Mouse (Mus musculus) heart, embryonic 12.5 days (tissue): Measurements from ENCODE around the gene Gabrb1. TPM values are rescaled to one million over a fixed set of nuclear protein-coding genes. Genes with fewer than 3 reads are reported as not detected.
"Not testable (repeated sequence)": the region's sequence is repeated elsewhere in the genome, so short reads cannot be mapped to it uniquely, and the experiment has no call there.

Experiments
- ATAC-seq: fragments of 200-750 bp; cut with Nextera tagmentation; 2 replicates; pipeline ENCODE4 v1.8.0; 2017; ENCODE audit warnings: moderate TSS enrichment, moderate library complexity; ENCODE audit not compliant: insufficient number of reproducible peaks, low FRiP score
- H3K27ac ChIP-seq: fragments of 300-500 bp; sonication (generic); 2 replicates; pipeline ENCODE4 v1.5.1; 2016; ENCODE audit warnings: mild to moderate bottlenecking, moderate library complexity; ENCODE audit not compliant: poor library complexity, severe bottlenecking
- H3K27me3 ChIP-seq: fragments of 300-500 bp; sonication (generic); replicated peaks from 2 replicates; pipeline ENCODE4 v1.6.1; 2016; ENCODE audit warnings: mild to moderate bottlenecking, moderate library complexity
- H3K36me3 ChIP-seq: fragments of 300-500 bp; sonication (generic); 2 replicates; pipeline ENCODE4 v1.6.1; 2016; ENCODE audit warnings: mild to moderate bottlenecking, moderate library complexity
- H3K4me1 ChIP-seq: fragments of 300-500 bp; sonication (generic); replicated peaks from 2 replicates; pipeline ENCODE4 v1.6.1; 2016; ENCODE audit warnings: mild to moderate bottlenecking
- H3K4me2 ChIP-seq: fragments of 300-500 bp; sonication (generic); 2 replicates; pipeline ENCODE4 v1.6.1; 2016; ENCODE audit warnings: mild to moderate bottlenecking, moderate library complexity
- H3K4me3 ChIP-seq: fragments of 300-500 bp; sonication (generic); 2 replicates; pipeline ENCODE4 v1.5.1; 2016; ENCODE audit warnings: mild to moderate bottlenecking
- H3K9ac ChIP-seq: fragments of 300-500 bp; sonication (generic); 2 replicates; pipeline ENCODE4 v1.6.1; 2016; ENCODE audit warnings: mild to moderate bottlenecking, moderate library complexity
- H3K9me3 ChIP-seq: fragments of 300-500 bp; sonication (generic); replicated peaks from 2 replicates; pipeline ENCODE4 v1.6.1; 2016; ENCODE audit warnings: mild to moderate bottlenecking, moderate library complexity
- WGBS: fragments of 180-500 bp; shearing (Covaris S2); methylation state at CpG from one replicate; pipeline ENCODE4 v1.1.7; 2016; 5-methylcytosine and 5-hydroxymethylcytosine counted together
- polyA plus RNA-seq: library from polyadenylated mRNA; unstranded; fragments of >200 nt; fragmentation: Nextera tagmentation; extraction: Ambion mirVana; gene quantifications from 2 replicates; pipeline ENCODE4 v1.2.1, GENCODE M21; 2016

The Gabrb1 gene
- polyA plus RNA-seq, 1 experiment from 2014 or later = 1.4 TPM

DNA sequence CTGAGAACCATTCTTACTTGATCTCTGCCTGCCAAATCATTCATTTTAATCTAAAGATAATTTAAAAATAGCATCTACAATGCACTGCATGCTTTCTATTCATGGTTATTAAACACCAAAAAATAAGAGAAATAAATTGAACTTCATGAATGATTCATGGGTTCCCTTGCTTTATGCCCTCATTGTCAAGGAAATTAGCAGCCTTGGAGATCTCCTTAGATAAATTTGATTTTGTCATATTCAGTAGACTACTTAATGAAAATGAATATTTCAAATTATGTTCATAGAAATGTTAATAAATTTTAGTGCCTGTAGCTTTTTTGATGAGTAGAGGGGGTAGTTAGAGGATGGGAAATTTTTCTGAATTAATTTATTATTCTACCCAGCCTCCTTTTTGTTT, 379.0 kb downstream of the Gabrb1 start:
- Histone ChIP-seq H3K27me3 (no peaks in the 10 kb centered on the region), H3K9me3 (no peaks in the 10 kb centered on the region), H3K36me3 (no peaks in the 10 kb centered on the region), H3K4me1 (no peaks in the 10 kb centered on the region), H3K27ac (no peak overlapping the region), H3K4me2 (no peak overlapping the region), H3K9ac (no peak overlapping the region), H3K4me3 (no peak overlapping the region)
- ATAC-seq = no peak

DNA sequence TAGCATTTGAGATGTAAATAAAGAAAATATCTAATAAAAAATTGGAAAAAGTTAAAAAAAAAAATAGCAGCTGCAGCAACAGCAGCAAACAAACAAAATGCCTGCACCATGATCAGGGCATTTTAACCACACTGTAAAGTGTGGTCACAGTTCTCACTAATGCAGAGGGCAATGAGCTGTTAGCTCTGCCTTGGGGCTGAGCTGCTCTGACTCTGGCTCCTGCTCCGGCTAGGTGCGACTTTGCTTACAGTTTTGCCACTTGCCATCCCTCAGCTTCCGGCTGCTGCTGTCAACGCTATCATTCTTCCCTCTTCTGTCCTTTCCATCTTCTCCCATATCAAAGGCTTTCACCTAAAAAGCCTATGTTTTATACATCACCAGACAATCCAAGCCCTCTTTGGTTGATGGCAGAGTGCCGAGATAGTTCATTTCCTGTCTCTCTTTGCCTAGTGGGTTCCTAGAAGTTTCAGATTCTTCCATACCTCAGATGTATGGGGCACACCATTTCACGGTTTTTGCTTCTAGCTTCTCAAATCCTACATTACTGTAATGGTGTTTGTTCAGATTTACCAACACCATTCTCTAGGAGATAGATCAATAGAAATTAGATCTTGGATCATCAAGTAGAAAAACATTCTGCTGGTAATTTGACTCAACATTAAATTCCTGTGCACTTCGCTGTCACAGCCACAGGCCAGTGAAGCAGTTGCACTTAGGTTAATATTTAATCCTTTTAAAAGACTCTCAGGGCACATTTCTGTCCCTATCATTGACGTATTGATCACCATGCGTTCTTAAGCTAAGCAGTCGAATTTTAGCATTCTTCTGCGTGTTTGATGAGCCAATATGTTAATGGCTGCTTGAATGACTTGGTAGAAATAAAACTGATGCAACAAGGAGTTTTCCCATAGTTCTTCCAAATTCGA, 385.6 kb downstream of the Gabrb1 start:
- H3K27me3 ChIP-seq = no peaks in the 10 kb centered on the region
- WGBS = 66% methylated on average over 12 of the region's 12 CpGs
- no peak overlapping the region for H3K9ac ChIP-seq
- H3K27ac ChIP-seq = no peak overlapping the region
- no peaks in the 10 kb centered on the region for H3K9me3 ChIP-seq
- no peaks in the 10 kb centered on the region for H3K36me3 ChIP-seq
- no peak overlapping the region for H3K4me2 ChIP-seq
- H3K4me3 ChIP-seq = no peak overlapping the region
- H3K4me1 ChIP-seq = no peaks in the 10 kb centered on the region
- ATAC-seq = no peak

DNA sequence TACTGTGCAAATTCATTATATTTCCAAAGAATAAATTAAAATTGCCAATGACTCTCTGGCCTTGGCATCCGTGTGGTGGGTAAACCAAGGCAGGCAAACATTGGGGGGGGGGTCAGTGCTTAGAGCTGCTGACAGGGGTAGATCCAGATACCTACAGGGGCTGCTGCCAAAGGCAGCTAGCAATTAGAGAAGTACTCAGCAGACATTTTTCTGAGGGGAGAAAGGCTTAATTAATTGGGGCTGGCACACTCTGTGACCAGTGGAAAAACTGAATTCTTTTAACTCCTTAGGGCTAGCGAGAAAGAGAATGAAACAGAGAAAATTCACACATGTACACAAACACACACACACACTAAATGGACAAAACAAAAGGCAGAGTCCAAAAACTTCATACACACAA, 388.3 kb downstream of the Gabrb1 start:
- WGBS = 67% methylated on average over 2 of the region's 2 CpGs
- Histone ChIP-seq H3K9ac (no peak overlapping the region), H3K4me3 (no peak overlapping the region), H3K27me3 (no peaks in the 10 kb centered on the region), H3K27ac (no peak overlapping the region), H3K4me2 (no peak overlapping the region), H3K4me1 (no peaks in the 10 kb centered on the region), H3K36me3 (no peaks in the 10 kb centered on the region), H3K9me3 (no peaks in the 10 kb centered on the region)
- no peak for ATAC-seq

DNA sequence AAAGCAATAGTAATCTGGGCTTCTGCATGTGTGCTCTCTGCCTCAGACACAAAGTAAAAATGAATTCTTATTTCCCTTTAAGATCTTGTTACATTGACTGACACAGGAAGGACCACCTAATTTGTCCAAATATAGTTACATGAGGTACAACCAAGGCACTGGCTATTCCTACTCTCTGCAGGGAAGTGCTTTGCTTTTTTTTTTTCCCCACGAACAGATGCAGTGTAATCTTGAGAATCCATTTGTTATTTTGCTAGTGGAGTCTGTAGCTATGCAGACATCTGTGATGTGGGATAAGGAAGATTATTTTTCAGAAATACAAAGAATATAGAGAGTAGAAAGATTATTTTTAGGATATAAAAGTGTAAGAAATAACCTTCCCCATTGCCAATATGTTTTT, 406.2 kb downstream of the Gabrb1 start:
- Histone ChIP-seq H3K4me1 (no peaks in the 10 kb centered on the region), H3K4me3 (no peak overlapping the region), H3K27ac (no peak overlapping the region), H3K27me3 (no peaks in the 10 kb centered on the region), H3K4me2 (no peak overlapping the region), H3K9me3 (no peaks in the 10 kb centered on the region), H3K9ac (no peak overlapping the region), H3K36me3 (no peaks in the 10 kb centered on the region)
- 54% methylated on average over 1 of the region's 1 CpGs for WGBS
- no peak for ATAC-seq

DNA sequence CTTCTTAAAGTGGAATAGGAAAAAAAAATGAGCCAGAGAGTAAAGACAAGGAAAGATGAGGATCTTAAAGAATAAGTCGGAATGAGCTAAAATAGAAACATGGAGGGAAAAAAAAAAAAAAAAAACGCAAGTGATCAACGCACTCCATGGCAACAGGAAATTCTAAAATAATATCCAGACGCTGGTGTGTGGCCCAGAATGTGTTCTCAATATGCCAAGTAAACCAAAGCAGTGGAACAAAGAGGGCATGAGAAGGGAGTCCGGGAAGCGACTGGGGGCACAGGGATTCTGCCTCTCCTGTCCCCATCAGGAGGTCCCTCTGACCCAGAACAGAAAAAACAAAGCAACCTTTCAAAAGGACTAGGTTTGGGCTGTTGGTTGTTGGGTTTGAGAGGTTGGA, 410.9 kb downstream of the Gabrb1 start:
- WGBS = 64% methylated on average over 6 of the region's 6 CpGs
- ATAC-seq = no peak
- Histone ChIP-seq H3K27me3 (no peaks in the 10 kb centered on the region), H3K4me3 (no peak overlapping the region), H3K9me3 (no peaks in the 10 kb centered on the region), H3K9ac (no peak overlapping the region), H3K4me1 (no peaks in the 10 kb centered on the region), H3K36me3 (no peaks in the 10 kb centered on the region), H3K4me2 (no peak overlapping the region), H3K27ac (no peak overlapping the region)

DNA sequence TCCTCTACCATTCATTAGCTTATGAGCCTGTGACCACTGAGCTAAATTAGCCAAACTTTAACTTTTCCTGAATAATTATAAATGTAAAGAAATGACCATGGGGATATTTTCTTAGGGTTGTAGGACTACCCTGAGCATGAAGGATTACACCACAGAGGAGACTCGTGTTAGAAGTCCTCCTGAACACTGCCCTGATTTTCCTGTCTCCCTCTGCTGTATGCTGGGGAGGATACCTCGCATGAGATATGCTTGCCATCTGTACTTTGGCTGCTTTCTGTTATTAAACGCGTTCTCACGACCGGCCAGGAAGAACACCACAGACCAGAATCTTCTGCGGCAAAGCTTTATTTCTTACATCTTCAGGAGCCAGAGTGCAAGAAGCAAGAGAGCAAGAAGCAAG, 411.5 kb downstream of the Gabrb1 start:
- not testable (repeated sequence) for H3K27ac ChIP-seq, ATAC-seq, H3K4me2 ChIP-seq, H3K9me3 ChIP-seq, H3K9ac ChIP-seq, H3K27me3 ChIP-seq, H3K36me3 ChIP-seq, H3K4me1 ChIP-seq, H3K4me3 ChIP-seq
- 89% methylated on average over 7 of the region's 7 CpGs for WGBS

DNA sequence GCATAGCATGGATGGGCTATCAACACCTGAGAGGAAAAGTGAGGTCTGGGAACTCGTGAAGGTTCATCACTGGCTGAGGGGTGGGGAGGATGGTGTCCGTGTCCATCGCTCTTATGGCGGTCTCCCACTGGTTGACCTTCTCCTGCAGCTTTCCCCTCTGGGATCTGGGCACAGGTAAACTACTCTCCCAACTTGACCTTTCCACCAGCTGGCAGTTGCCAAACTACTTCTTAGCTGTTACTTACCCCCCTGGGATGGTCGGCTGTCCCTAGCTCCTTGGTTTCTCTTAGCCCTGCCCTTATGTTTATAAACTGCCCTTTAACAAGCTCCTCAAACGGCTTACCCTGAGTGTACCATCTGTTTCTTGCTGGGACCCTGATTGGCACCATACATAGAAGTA, 418.9 kb downstream of the Gabrb1 start:
- WGBS = 93% methylated on average over 6 of the region's 6 CpGs
- no peak for ATAC-seq

DNA sequence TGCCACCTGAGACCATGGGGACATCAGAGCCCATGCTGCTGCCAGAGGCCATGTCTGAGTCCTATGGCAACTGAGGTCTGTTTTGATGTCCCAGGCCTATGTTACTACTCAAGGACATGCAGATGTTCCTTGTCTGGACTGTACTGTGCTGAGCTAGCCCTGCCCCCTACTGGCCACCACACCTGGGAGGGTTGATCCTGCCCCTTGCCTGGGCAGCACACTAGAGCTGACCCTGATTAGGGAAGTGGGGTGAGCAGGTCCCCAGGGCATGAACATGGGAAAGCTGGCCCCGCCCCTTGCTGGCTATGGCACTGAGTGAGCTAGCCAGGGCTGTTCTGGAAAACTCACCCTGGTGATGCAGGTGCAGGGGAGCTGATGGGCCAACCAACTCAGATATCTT, 428.6 kb downstream of the Gabrb1 start:
- Histone ChIP-seq H3K4me2 (no peak overlapping the region), H3K27me3 (no peaks in the 10 kb centered on the region), H3K4me3 (no peak overlapping the region), H3K36me3 (no peaks in the 10 kb centered on the region), H3K9ac (no peak overlapping the region), H3K9me3 (no peaks in the 10 kb centered on the region), H3K4me1 (no peaks in the 10 kb centered on the region), H3K27ac (no peak overlapping the region)
- ATAC-seq = peak; percentile 45; the same call in 1 of the 2 replicates
- WGBS = 88% methylated on average over 1 of the region's 1 CpGs

More for the DNA sequence above, 418.9 kb downstream of the Gabrb1 start:
- Histone ChIP-seq H3K9ac (no peak overlapping the region), H3K4me1 (no peaks in the 10 kb centered on the region), H3K9me3 (peaks cover 4% of the 10 kb centered on the region; the same call in 1 of the 2 replicates), H3K4me3 (no peak overlapping the region), H3K27me3 (no peaks in the 10 kb centered on the region), H3K36me3 (no peaks in the 10 kb centered on the region), H3K4me2 (no peak overlapping the region), H3K27ac (no peak overlapping the region)

DNA sequence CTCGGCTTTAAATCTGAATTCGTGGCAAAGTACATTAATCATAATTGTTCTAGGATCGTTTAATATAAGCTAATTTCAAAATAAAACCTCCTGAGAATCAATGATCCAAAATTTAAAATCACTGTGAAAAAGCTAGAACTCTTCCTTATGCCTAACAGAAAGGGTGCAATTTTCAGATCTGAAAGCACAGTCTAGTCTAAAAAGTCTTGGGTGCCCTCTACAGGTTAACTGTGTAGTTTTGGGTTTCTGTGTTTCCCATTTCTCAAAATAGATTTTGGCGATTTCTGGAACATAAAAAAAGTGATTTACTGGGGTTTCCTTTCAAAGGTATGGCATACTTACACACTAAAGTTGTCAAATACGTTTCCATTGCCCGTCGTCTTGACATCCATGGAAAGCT, 436.7 kb downstream of the Gabrb1 start:
- Histone ChIP-seq H3K27me3 (no peaks in the 10 kb centered on the region), H3K9me3 (no peaks in the 10 kb centered on the region), H3K4me1 (no peaks in the 10 kb centered on the region), H3K4me2 (no peak overlapping the region), H3K36me3 (no peaks in the 10 kb centered on the region), H3K9ac (no peak overlapping the region), H3K4me3 (no peak overlapping the region), H3K27ac (no peak overlapping the region)
- no peak for ATAC-seq
- WGBS = 57% methylated on average over 7 of the region's 7 CpGs

DNA sequence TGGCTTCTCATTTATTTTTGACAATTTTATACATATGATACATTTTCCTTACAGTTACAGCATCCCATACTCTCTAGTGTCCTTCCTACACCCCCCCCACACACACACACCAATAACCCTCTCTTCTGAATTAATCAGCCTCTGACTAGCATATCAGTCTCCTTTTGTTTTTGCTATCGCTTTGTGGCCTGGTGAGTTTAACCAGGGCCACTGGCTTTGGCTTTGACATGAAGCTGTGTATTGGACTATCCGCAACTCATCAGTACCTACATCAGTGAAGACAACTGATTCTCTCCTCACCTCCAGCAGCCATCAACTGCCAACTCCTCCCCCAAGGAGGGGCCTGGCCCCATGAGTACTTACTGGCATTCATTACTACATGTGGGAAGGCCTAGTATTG, 437.1 kb downstream of the Gabrb1 start:
- Histone ChIP-seq H3K9ac (no peak overlapping the region), H3K36me3 (no peaks in the 10 kb centered on the region), H3K9me3 (no peaks in the 10 kb centered on the region), H3K4me3 (no peak overlapping the region), H3K4me1 (no peaks in the 10 kb centered on the region), H3K27me3 (no peaks in the 10 kb centered on the region), H3K27ac (no peak overlapping the region), H3K4me2 (no peak overlapping the region)
- 0 out of 2 replicates have a peak, but pooled peaks have one; percentile 6 for ATAC-seq
- 58% methylated on average over 2 of the region's 2 CpGs for WGBS

DNA sequence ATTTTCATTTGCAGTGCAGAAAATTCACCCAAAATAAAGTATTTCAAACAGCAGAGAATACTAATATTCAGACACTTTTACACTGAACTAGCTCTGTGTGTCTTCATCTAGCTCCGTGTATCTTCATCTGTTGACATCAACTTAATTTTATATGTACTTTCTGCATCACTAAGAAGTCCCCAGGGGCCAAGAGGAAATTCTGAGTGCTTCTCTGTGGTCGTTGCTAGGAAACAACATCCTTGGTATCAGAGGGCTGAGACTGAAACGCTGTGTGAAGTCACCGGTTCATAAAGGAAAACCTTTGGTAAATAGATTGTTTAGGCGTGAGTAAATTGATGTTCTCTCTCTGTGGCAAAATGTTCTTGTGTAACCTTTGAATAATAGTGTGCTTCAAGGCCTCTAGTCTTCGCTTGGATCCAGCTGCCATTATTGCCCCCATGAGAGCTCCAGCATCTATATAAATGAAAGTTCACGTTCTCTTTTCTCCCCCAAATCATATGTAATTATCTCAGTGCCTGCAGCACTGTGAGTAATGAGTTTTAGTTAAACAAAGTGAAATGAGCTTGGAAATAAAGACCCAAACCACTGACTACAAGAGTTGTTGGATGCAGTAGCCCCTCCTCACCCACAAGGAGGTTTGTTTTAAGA, 446.5 kb downstream of the Gabrb1 start:
- WGBS = 66% methylated on average over 7 of the region's 7 CpGs
- Histone ChIP-seq H3K27me3 (no peaks in the 10 kb centered on the region), H3K9me3 (no peaks in the 10 kb centered on the region), H3K36me3 (no peaks in the 10 kb centered on the region), H3K4me1 (no peaks in the 10 kb centered on the region), H3K9ac (no peak overlapping the region), H3K4me3 (no peak overlapping the region), H3K4me2 (no peak overlapping the region), H3K27ac (no peak overlapping the region)
- ATAC-seq = no peak
